Mouse (Mus musculus) midbrain, embryonic 13.5 days (tissue): ENCODE results near the gene Erg. TPM values are rescaled to one million over a fixed set of nuclear protein-coding genes. Genes with fewer than 3 reads are reported as not detected.

Experiments
- ATAC-seq: fragments of 200-750 bp; cut with Nextera tagmentation; 2 replicates; pipeline ENCODE4 v1.8.0; 2017; ENCODE audit warnings: mild to moderate bottlenecking, moderate TSS enrichment, moderate library complexity
- H3K27ac ChIP-seq: fragments of 300-500 bp; sonication (generic); 2 replicates; pipeline ENCODE4 v1.5.1; 2015; ENCODE audit warnings: inconsistent platforms, mild to moderate bottlenecking, moderate library complexity
- H3K27me3 ChIP-seq: fragments of 300-500 bp; sonication (generic); 2 replicates; pipeline ENCODE4 v1.6.1; 2015; ENCODE audit warnings: mild to moderate bottlenecking, inconsistent platforms
- H3K36me3 ChIP-seq: fragments of 300-500 bp; sonication (generic); 2 replicates; pipeline ENCODE4 v1.6.1; 2015; ENCODE audit warnings: mild to moderate bottlenecking, inconsistent platforms
- H3K4me1 ChIP-seq: fragments of 300-500 bp; sonication (generic); replicated peaks from 2 replicates; pipeline ENCODE4 v1.6.1; 2015; ENCODE audit warnings: inconsistent platforms
- H3K4me2 ChIP-seq: fragments of 300-500 bp; sonication (generic); replicated peaks from 2 replicates; pipeline ENCODE4 v1.6.1; 2015; ENCODE audit warnings: moderate library complexity, mild to moderate bottlenecking, inconsistent platforms
- H3K4me3 ChIP-seq: fragments of 300-500 bp; sonication (generic); replicated peaks from 2 replicates; pipeline ENCODE4 v1.5.1; 2015; ENCODE audit warnings: mild to moderate bottlenecking, inconsistent platforms
- H3K9ac ChIP-seq: fragments of 300-500 bp; sonication (generic); replicated peaks from 2 replicates; pipeline ENCODE4 v1.6.1; 2015; ENCODE audit warnings: mild to moderate bottlenecking, inconsistent platforms
- H3K9me3 ChIP-seq: fragments of 300-500 bp; sonication (generic); 2 replicates; pipeline ENCODE4 v1.6.1; 2016; ENCODE audit warnings: mild to moderate bottlenecking, inconsistent platforms
- WGBS: fragments of 180-500 bp; shearing (Covaris S2); methylation state at CpG from one replicate; pipeline ENCODE4 v1.1.7; 2015; 5-methylcytosine and 5-hydroxymethylcytosine counted together
- polyA plus RNA-seq: library from polyadenylated mRNA; unstranded; fragments of >200 nt; fragmentation: Nextera tagmentation; extraction: Ambion mirVana; gene quantifications from 2 replicates; pipeline ENCODE4 v1.2.1, GENCODE M21; 2015

The Erg gene
- polyA plus RNA-seq, 1 experiment from 2014 or later = 1.5 TPM

- Histone ChIP-seq H3K36me3 (no peaks in the 10 kb centered on the region), H3K4me1 (no peaks in the 10 kb centered on the region), H3K27me3 (no peaks in the 10 kb centered on the region), H3K9ac (no peak overlapping the region), H3K4me3 (no peak overlapping the region), H3K27ac (no peak overlapping the region), H3K9me3 (no peaks in the 10 kb centered on the region), H3K4me2 (no peak overlapping the region)
- WGBS = 92% methylated on average over 8 of the region's 8 CpGs
- ATAC-seq = no peak
Measured at GRCm38 (mm10) chr16:95452411-95452810, 134.0 kb downstream of the Erg start.

GRCm38 (mm10) chr16:95449361-95449725, 137.1 kb downstream of the Erg start:
- Histone ChIP-seq H3K4me1 (no peaks in the 10 kb centered on the region), H3K27me3 (no peaks in the 10 kb centered on the region), H3K4me2 (no peak overlapping the region), H3K9me3 (no peaks in the 10 kb centered on the region), H3K4me3 (no peak overlapping the region), H3K36me3 (no peaks in the 10 kb centered on the region), H3K9ac (no peak overlapping the region), H3K27ac (no peak overlapping the region)
- no peak for ATAC-seq
- WGBS = 85% methylated on average over 5 of the region's 5 CpGs

- ATAC-seq = no peak
- H3K9me3 ChIP-seq = no peaks in the 10 kb centered on the region
- H3K27me3 ChIP-seq = no peaks in the 10 kb centered on the region
- H3K36me3 ChIP-seq = no peaks in the 10 kb centered on the region
- 66% methylated on average over 9 of the region's 9 CpGs for whole genome bisulfite sequencing
- no peak overlapping the region for H3K9ac ChIP-seq
- no peak overlapping the region for H3K4me2 ChIP-seq
- no peaks in the 10 kb centered on the region for H3K4me1 ChIP-seq
- H3K27ac ChIP-seq = no peak overlapping the region
- no peak overlapping the region for H3K4me3 ChIP-seq
Measured at GRCm38 (mm10) chr16:95448643-95449360, 137.6 kb downstream of the Erg start.

GRCm38 (mm10) chr16:95447896-95448295, 138.5 kb downstream of the Erg start:
- ATAC-seq = no peak
- H3K4me3 ChIP-seq = no peak overlapping the region
- no peaks in the 10 kb centered on the region for H3K9me3 ChIP-seq
- no peaks in the 10 kb centered on the region for H3K27me3 ChIP-seq
- no peaks in the 10 kb centered on the region for H3K4me1 ChIP-seq
- 89% methylated on average over 4 of the region's 4 CpGs for WGBS
- no peak overlapping the region for H3K9ac ChIP-seq
- H3K36me3 ChIP-seq = no peaks in the 10 kb centered on the region
- no peak overlapping the region for H3K27ac ChIP-seq
- no peak overlapping the region for H3K4me2 ChIP-seq

GRCm38 (mm10) chr16:95446368-95446767, 140.0 kb downstream of the Erg start:
- no peaks in the 10 kb centered on the region for H3K9me3 ChIP-seq

GRCm38 (mm10) chr16:95442023-95442422, 144.4 kb downstream of the Erg start:
- Histone ChIP-seq H3K4me1 (no peaks in the 10 kb centered on the region), H3K36me3 (no peaks in the 10 kb centered on the region), H3K27me3 (no peaks in the 10 kb centered on the region), H3K4me2 (no peak overlapping the region), H3K9me3 (no peaks in the 10 kb centered on the region), H3K27ac (no peak overlapping the region), H3K4me3 (no peak overlapping the region), H3K9ac (no peak overlapping the region)
- WGBS = 78% methylated on average over 4 of the region's 4 CpGs
- ATAC-seq = no peak

More at GRCm38 (mm10) chr16:95446368-95446767, 140.0 kb downstream of the Erg start:
- no peaks in the 10 kb centered on the region for H3K36me3 ChIP-seq
- WGBS = 83% methylated on average over 2 of the region's 2 CpGs
- H3K4me2 ChIP-seq = no peak overlapping the region
- H3K27me3 ChIP-seq = no peaks in the 10 kb centered on the region
- H3K4me3 ChIP-seq = no peak overlapping the region
- no peak overlapping the region for H3K27ac ChIP-seq
- H3K9ac ChIP-seq = no peak overlapping the region
- H3K4me1 ChIP-seq = no peaks in the 10 kb centered on the region
- no peak for ATAC-seq

GRCm38 (mm10) chr16:95441179-95441578, 145.2 kb downstream of the Erg start:
- no peak overlapping the region for H3K4me2 ChIP-seq
- H3K36me3 ChIP-seq = no peaks in the 10 kb centered on the region
- no peak overlapping the region for H3K4me3 ChIP-seq
- no peaks in the 10 kb centered on the region for H3K27me3 ChIP-seq
- H3K4me1 ChIP-seq = no peaks in the 10 kb centered on the region
- ATAC-seq = no peak
- WGBS = 72% methylated on average over 7 of the region's 7 CpGs
- no peak overlapping the region for H3K27ac ChIP-seq
- no peaks in the 10 kb centered on the region for H3K9me3 ChIP-seq
- H3K9ac ChIP-seq = no peak overlapping the region

DNA sequence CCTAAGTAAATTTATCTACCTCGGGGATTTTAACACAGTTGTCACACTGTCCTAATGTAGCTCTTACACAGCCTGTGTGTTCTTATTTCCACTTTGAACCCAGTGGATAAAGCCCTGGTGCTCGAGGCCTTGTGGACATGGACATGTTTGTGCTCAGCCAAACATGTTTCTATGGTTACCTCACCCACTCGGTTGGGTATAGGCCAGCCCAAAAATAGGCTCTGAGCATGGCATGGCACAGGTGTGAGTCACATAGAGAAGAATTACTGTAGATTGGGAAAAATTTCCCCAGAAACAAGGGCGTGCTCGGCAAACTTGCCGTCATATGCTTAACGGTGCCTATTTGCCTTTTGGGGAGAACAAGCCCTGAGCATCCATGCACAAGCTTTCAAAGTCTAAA, 146.1 kb downstream of the Erg start:
- Histone ChIP-seq H3K27ac (no peak overlapping the region), H3K9ac (no peak overlapping the region), H3K4me1 (no peaks in the 10 kb centered on the region), H3K4me3 (no peak overlapping the region), H3K27me3 (no peaks in the 10 kb centered on the region), H3K9me3 (no peaks in the 10 kb centered on the region), H3K4me2 (no peak overlapping the region), H3K36me3 (no peaks in the 10 kb centered on the region)
- no peak for ATAC-seq
- WGBS = 82% methylated on average over 7 of the region's 7 CpGs

GRCm38 (mm10) chr16:95439794-95440193, 146.6 kb downstream of the Erg start:
- Histone ChIP-seq H3K27ac (no peak overlapping the region), H3K4me3 (no peak overlapping the region), H3K9me3 (no peaks in the 10 kb centered on the region), H3K27me3 (no peaks in the 10 kb centered on the region), H3K9ac (no peak overlapping the region), H3K4me2 (no peak overlapping the region), H3K36me3 (no peaks in the 10 kb centered on the region), H3K4me1 (no peaks in the 10 kb centered on the region)
- ATAC-seq = no peak
- WGBS = 73% methylated on average over 8 of the region's 8 CpGs

DNA sequence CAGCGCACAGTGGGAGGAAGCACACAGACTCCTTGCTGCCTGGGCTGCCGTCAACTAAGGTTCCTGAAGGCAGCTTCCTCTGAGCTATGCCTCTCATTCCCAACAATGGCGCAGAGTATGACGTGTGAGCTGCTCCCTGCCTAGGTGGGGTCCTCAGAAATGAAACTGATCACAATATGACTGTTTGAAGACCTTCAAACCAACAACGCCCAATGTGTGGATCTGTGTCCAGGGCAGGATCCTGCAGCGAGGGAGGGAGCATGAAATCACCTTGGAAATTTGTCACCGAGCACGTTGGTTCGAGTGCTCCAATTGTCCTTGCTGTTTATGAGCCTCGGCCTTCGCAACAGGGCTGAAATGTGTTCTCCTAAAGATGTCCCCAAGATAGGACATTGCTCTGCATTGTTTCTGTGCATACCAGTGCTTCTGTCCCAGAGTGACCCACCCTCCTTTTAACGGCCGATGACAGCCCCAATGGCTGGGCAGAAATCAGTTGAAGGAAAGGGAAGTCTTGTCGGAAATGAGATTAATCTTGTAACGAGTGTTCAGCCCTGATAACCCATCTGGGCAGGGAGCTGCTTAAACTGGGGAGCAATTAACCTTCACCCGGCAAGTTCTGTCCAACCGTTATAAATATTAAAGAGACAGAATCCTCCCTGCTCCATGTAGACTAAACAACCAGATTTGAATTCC, 147.4 kb downstream of the Erg start:
- H3K27ac ChIP-seq = no peak overlapping the region
- no peak overlapping the region for H3K4me2 ChIP-seq
- H3K4me1 ChIP-seq = no peaks in the 10 kb centered on the region
- no peaks in the 10 kb centered on the region for H3K27me3 ChIP-seq
- no peaks in the 10 kb centered on the region for H3K36me3 ChIP-seq
- H3K9ac ChIP-seq = no peak overlapping the region
- WGBS = 80% methylated on average over 17 of the region's 17 CpGs
- ATAC-seq = no peak
- no peak overlapping the region for H3K4me3 ChIP-seq
- no peaks in the 10 kb centered on the region for H3K9me3 ChIP-seq

DNA sequence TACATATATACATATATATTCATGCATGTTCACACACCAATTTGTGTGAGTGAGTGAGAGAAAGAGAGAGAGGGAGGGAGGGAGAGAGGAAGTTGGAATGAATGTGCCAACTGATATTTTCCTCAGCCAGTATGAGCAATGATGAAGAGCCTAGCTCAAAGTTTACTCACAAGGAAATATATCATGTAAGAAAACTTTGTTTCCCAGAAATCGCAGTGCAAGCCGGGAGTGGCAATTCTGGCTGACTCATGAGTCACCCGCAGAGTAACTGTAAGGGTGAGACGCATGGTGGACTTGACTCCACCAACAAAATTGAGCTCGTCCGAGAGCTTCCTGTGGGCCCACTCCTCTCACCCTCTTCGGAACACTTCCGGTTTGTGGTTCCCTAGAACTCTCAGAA, 149.8 kb downstream of the Erg start:
- H3K27ac ChIP-seq = no peak overlapping the region
- H3K4me1 ChIP-seq = no peaks in the 10 kb centered on the region
- ATAC-seq = no peak
- H3K4me3 ChIP-seq = no peak overlapping the region
- H3K9me3 ChIP-seq = no peaks in the 10 kb centered on the region
- 92% methylated on average over 8 of the region's 8 CpGs for WGBS
- H3K9ac ChIP-seq = no peak overlapping the region
- H3K4me2 ChIP-seq = no peak overlapping the region
- H3K27me3 ChIP-seq = no peaks in the 10 kb centered on the region
- H3K36me3 ChIP-seq = no peaks in the 10 kb centered on the region

- ATAC-seq = no peak
- whole genome bisulfite sequencing = 66% methylated on average over 4 of the region's 4 CpGs
- no peak overlapping the region for H3K27ac ChIP-seq
- no peak overlapping the region for H3K4me2 ChIP-seq
- H3K36me3 ChIP-seq = no peaks in the 10 kb centered on the region
- no peaks in the 10 kb centered on the region for H3K9me3 ChIP-seq
- no peaks in the 10 kb centered on the region for H3K27me3 ChIP-seq
- no peak overlapping the region for H3K4me3 ChIP-seq
- H3K9ac ChIP-seq = no peak overlapping the region
- no peaks in the 10 kb centered on the region for H3K4me1 ChIP-seq
Measured at GRCm38 (mm10) chr16:95436051-95436450, 150.3 kb downstream of the Erg start.

- no peak overlapping the region for H3K4me2 ChIP-seq
- H3K4me1 ChIP-seq = no peaks in the 10 kb centered on the region
- WGBS = 99% methylated on average over 8 of the region's 8 CpGs
- H3K27me3 ChIP-seq = no peaks in the 10 kb centered on the region
- no peak overlapping the region for H3K4me3 ChIP-seq
- H3K9ac ChIP-seq = no peak overlapping the region
- H3K36me3 ChIP-seq = no peaks in the 10 kb centered on the region
- H3K9me3 ChIP-seq = no peaks in the 10 kb centered on the region
- ATAC-seq = no peak
- no peak overlapping the region for H3K27ac ChIP-seq
Measured at GRCm38 (mm10) chr16:95434434-95434833, 152.0 kb downstream of the Erg start.
